Mouse (Mus musculus) C2C12 (cell line): ENCODE data around the gene Rabgap1l.

Experiments
- CEBPB ChIP-seq: IDR thresholded peaks from one replicate; pipeline ENCODE4 v1.6.1; 2011; ENCODE audit warnings: low read depth, mild to moderate bottlenecking, control low read depth, moderate library complexity
- CTCF ChIP-seq: IDR thresholded peaks from one replicate; pipeline ENCODE4 v1.5.1; 2011; ENCODE audit not compliant: control insufficient read depth, insufficient read depth, insufficient read length
- FOSL1 ChIP-seq: IDR thresholded peaks from one replicate; pipeline ENCODE4 v1.8.0; 2011; ENCODE audit warnings: mild to moderate bottlenecking, low read length; ENCODE audit not compliant: poor library complexity, insufficient read depth, severe bottlenecking
- MAX ChIP-seq: IDR thresholded peaks from one replicate; pipeline ENCODE4 v1.6.1; 2011; ENCODE audit warnings: mild to moderate bottlenecking, control low read depth
- MYOD1 ChIP-seq: IDR thresholded peaks from one replicate; pipeline ENCODE4 v1.6.1; 2011; ENCODE audit warnings: low read depth; ENCODE audit not compliant: control insufficient read depth, insufficient read length
- MYOG ChIP-seq: IDR thresholded peaks from one replicate; pipeline ENCODE4 v1.6.1; 2011; ENCODE audit not compliant: control insufficient read depth, insufficient read length; ENCODE audit errors: extremely low read depth
- USF1 ChIP-seq: IDR thresholded peaks from one replicate; pipeline ENCODE4 v1.6.1; 2011; ENCODE audit warnings: low read depth, mild to moderate bottlenecking, control low read depth, moderate library complexity

- TF ChIP-seq USF1 = no peak
- no peak for TF ChIP-seq MYOG
- peak; percentile 26 for TF ChIP-seq CTCF
- no peak for TF ChIP-seq FOSL1
- TF ChIP-seq CEBPB = no peak
- TF ChIP-seq MAX = no peak
- TF ChIP-seq MYOD1 = no peak
These were observed 415.4 kb downstream of the Rabgap1l start for GRCm38 (mm10) chr1:160377337-160378336.
